Mouse (Mus musculus): ENCODE measurements around the gene Vangl2.

GRCm38 (mm10) chr1:171957411-171957810 is 70.8 kb downstream of the Vangl2 start:
- TF ChIP-seq CTCF (IDR thresholded peaks at IDR 0.05; ENCODE audit: low read depth) (no peak), EP300 (IDR thresholded peaks at IDR 0.05; ENCODE audit: low read depth) (no peak)
